Mouse (Mus musculus) lung, postnatal 0 days (tissue): ENCODE measurements around the gene Sar1b. TPM values are rescaled to one million over a fixed set of nuclear protein-coding genes. Genes with fewer than 3 reads are reported as not detected.
"Not testable (repeated sequence)": the region's sequence is repeated elsewhere in the genome, so short reads cannot be mapped to it uniquely, and the experiment has no call there.

Experiments used
- ATAC-seq: fragments of 200-750 bp; cut with Nextera tagmentation; 2 replicates; pipeline ENCODE4 v1.8.0; 2017; ENCODE audit warnings: moderate library complexity
- DNase-seq: peaks from one replicate; pipeline ENCODE4 v3.0.0-alpha.2; 2016; ENCODE audit warnings: low spot score
- H3K27ac ChIP-seq: fragments of 300-500 bp; sonication (generic); 2 replicates; pipeline ENCODE4 v1.5.1; 2014; ENCODE audit warnings: antibody characterized with exemption, mild to moderate bottlenecking, low read length, mixed read lengths
- H3K27me3 ChIP-seq: fragments of 300-500 bp; sonication (generic); replicated peaks from 2 replicates; pipeline ENCODE4 v1.6.1; 2014; ENCODE audit warnings: low read length, mixed read lengths; ENCODE audit not compliant: insufficient read depth
- H3K36me3 ChIP-seq: fragments of 300-500 bp; sonication (generic); 2 replicates; pipeline ENCODE4 v1.6.1; 2014; ENCODE audit warnings: low read length, mixed read lengths; ENCODE audit not compliant: insufficient read depth
- H3K4me1 ChIP-seq: fragments of 300-500 bp; sonication (generic); 2 replicates; pipeline ENCODE4 v1.6.1; 2014; ENCODE audit warnings: antibody characterized with exemption, low read depth, low read length, mixed read lengths; ENCODE audit not compliant: insufficient read depth
- H3K4me2 ChIP-seq: fragments of 300-500 bp; sonication (generic); replicated peaks from 2 replicates; pipeline ENCODE4 v1.6.1; 2014; ENCODE audit warnings: low read depth, mild to moderate bottlenecking, low read length, moderate library complexity, mixed read lengths
- H3K4me3 ChIP-seq: fragments of 300-500 bp; sonication (generic); 2 replicates; pipeline ENCODE4 v1.5.1; 2014; ENCODE audit warnings: low read depth, low read length
- H3K9ac ChIP-seq: fragments of 300-500 bp; sonication (generic); replicated peaks from 2 replicates; pipeline ENCODE4 v1.6.1; 2014; ENCODE audit warnings: low read depth, mild to moderate bottlenecking
- H3K9me3 ChIP-seq: fragments of 300-500 bp; sonication (generic); 2 replicates; pipeline ENCODE4 v1.6.1; 2016; ENCODE audit warnings: low read length, mixed read lengths
- CTCF ChIP-seq: IDR thresholded peaks from 2 replicates; pipeline ENCODE4 v1.5.1; 2016; ENCODE audit warnings: antibody characterized with exemption, mild to moderate bottlenecking
- EP300 ChIP-seq: IDR thresholded peaks from 2 replicates; pipeline ENCODE4 v1.6.1; 2016; ENCODE audit warnings: antibody characterized with exemption, mild to moderate bottlenecking, control low read depth
- WGBS: fragments of 180-500 bp; shearing (Covaris S2); extraction: QIAGEN DNeasy Blood & Tissue Kit; methylation state at CpG from one replicate; pipeline ENCODE4 v1.1.7; 2014; 5-methylcytosine and 5-hydroxymethylcytosine counted together
- polyA plus RNA-seq: library from polyadenylated mRNA; unstranded; fragments of >200 nt; fragmentation: Nextera tagmentation; extraction: Ambion mirVana; gene quantifications from 2 replicates; pipeline ENCODE4 v1.2.1, GENCODE M21; 2015

Gene Sar1b
- polyA plus RNA-seq, 1 experiment from 2014 or later, result 125 TPM

DNA sequence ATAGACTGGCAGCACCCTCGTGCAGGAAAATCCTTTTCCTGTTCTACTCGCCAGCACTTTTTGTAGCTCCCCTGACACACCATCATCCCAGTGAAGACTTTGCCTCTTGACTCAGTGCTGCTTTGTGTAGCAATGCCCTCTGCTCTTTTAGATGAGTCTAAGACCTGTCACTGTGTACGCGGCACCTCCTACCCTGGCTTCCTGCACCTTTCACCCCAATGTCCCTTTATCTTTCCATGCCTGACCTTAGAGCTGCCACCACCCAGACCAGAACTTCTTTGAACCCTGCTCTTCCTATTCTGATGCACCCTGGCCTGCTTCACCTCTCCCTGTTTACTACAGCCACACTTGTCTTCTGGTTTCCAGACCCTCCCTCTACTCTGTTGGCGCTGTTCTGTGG, 4.8 kb downstream of the Sar1b start:
- ATAC-seq (no peak), DNase-seq (no peak)
- Histone ChIP-seq H3K27ac (no peak overlapping the region), H3K36me3 (no peaks in the 10 kb centered on the region), H3K9ac (no peak overlapping the region), H3K4me3 (no peak overlapping the region), H3K9me3 (no peaks in the 10 kb centered on the region), H3K27me3 (no peaks in the 10 kb centered on the region), H3K4me1 (peaks cover 4% of the 10 kb centered on the region; the same call in 1 of the 2 replicates), H3K4me2 (no peak overlapping the region)
- TF ChIP-seq CTCF, result no peak
- no peak for TF ChIP-seq EP300
- WGBS, result 59% methylated on average over 5 of the region's 5 CpGs

DNA sequence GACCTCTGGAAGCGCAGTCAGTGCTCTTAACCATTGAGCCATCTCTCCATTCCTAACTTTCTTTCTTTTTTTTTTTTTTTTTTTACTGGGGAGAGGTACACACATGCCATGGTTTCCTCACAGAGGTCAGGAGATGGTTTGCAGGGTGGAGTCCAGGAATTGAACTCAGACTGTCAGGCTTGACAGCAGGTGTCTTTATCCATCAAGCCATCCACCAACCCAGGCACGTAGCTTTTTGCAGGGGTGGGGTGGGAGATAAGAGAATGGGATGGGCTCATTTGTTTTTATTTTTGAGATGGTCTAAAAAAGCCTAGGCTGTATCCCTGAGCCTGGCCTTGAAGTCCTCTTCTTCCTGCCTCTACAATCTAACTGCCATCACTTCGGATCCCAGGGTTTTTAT, 12.0 kb downstream of the Sar1b start:
- H3K4me2 ChIP-seq, result no peak overlapping the region
- WGBS, result 87% methylated on average over 3 of the region's 3 CpGs
- no peak for ATAC-seq
- no peaks in the 10 kb centered on the region for H3K36me3 ChIP-seq
- TF ChIP-seq EP300 (no peak), CTCF (no peak)
- no peak for DNase-seq
- no peaks in the 10 kb centered on the region for H3K9me3 ChIP-seq
- H3K4me1 ChIP-seq, result no peaks in the 10 kb centered on the region
- H3K27me3 ChIP-seq, result no peaks in the 10 kb centered on the region
- H3K4me3 ChIP-seq, result no peak overlapping the region
- no peak overlapping the region for H3K9ac ChIP-seq
- H3K27ac ChIP-seq, result no peak overlapping the region

DNA sequence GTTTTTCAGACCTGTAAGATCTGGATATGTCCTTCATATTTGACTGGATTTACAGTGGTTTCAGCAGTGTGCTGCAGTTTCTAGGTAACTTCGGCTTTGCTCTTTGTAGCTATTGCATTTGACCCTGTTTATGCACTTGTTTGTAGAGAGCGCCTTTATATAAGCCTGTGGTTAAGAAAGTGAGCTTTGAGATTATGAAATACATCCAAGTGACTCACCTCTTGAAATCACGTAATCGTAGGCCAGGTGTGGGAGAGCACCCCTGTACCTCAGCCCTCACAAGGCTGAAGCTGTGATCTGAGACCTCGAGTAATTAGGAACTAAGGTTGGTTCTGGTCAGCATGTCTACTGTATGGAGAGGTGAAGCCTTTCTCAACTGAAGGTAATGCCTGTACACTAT, 14.0 kb downstream of the Sar1b start:
- Histone ChIP-seq H3K9ac (no peak overlapping the region), H3K27me3 (no peaks in the 10 kb centered on the region), H3K36me3 (no peaks in the 10 kb centered on the region; the same call in 1 of the 2 replicates), H3K9me3 (no peaks in the 10 kb centered on the region), H3K27ac (no peak overlapping the region), H3K4me3 (no peak overlapping the region), H3K4me1 (no peaks in the 10 kb centered on the region), H3K4me2 (no peak overlapping the region)
- TF ChIP-seq CTCF (no peak), EP300 (0 out of 2 replicates have a peak, but pooled peaks have one; percentile 22)
- DNase-seq (peak; percentile 68), ATAC-seq (peak; percentile 82)
- WGBS, result 63% methylated on average over 5 of the region's 5 CpGs

DNA sequence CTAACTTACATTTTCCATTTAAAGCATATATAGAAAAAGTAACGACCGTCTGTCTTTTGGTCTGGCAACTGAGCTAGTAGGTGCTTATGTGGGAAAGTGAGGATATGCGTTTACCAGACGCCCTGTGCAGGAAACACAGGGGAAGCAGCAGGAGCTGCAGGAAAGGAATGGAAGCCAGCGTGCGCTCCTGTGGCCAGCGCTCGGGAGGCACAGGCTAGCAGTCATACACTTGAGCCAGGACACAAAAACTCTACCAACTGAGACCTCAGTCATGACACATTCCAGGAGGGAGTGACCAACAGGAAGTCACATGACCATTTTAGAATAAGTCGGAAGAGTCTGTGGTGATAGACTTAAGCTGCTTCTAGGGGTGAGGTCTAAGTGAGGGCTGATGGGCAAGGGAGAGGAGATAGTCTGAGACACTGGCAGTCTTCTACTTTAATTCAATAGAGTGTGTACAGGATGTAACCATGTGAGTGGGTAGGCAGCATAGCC, 17.3 kb downstream of the Sar1b start:
- no peak for ATAC-seq
- 82% methylated on average over 9 of the region's 9 CpGs for WGBS
- H3K36me3 ChIP-seq, result peaks cover 10% of the 10 kb centered on the region; the same call in 1 of the 2 replicates

DNA sequence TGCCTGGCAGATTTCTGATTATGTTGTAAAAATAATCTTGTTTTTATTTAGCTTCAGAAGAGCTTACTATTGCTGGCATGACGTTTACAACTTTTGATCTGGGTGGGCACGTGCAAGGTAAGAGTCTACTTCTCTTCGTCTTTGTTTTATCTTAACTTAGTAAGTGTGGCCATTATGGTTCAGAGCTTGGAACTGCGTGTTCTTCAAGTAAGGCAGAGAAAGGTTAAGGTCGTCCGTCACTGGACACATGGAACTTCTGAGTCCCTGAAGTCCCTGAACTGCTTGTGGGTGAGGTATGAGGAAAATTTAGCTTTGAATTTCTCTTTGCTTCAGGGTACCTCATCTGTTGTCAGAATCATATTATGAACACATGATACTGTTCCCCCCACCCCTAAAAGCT, 19.2 kb downstream of the Sar1b start:
- TF ChIP-seq EP300 (no peak), CTCF (no peak)
- ATAC-seq (no peak), DNase-seq (no peak)
- no peak overlapping the region for H3K9ac ChIP-seq
- H3K27me3 ChIP-seq, result no peaks in the 10 kb centered on the region
- peaks cover 10% of the 10 kb centered on the region; the same call in 1 of the 2 replicates for H3K36me3 ChIP-seq
- no peak overlapping the region for H3K4me3 ChIP-seq
- no peaks in the 10 kb centered on the region for H3K4me1 ChIP-seq
- no peak overlapping the region for H3K27ac ChIP-seq
- no peaks in the 10 kb centered on the region for H3K9me3 ChIP-seq
- no peak overlapping the region for H3K4me2 ChIP-seq
- 93% methylated on average over 6 of the region's 6 CpGs for WGBS

More for the DNA sequence above, 17.3 kb downstream of the Sar1b start:
- Histone ChIP-seq H3K27me3 (no peaks in the 10 kb centered on the region), H3K4me3 (no peak overlapping the region), H3K27ac (no peak overlapping the region), H3K4me2 (no peak overlapping the region), H3K4me1 (no peaks in the 10 kb centered on the region), H3K9ac (no peak overlapping the region), H3K9me3 (no peaks in the 10 kb centered on the region)
- no peak for DNase-seq
- TF ChIP-seq CTCF, result no peak
- TF ChIP-seq EP300, result no peak

DNA sequence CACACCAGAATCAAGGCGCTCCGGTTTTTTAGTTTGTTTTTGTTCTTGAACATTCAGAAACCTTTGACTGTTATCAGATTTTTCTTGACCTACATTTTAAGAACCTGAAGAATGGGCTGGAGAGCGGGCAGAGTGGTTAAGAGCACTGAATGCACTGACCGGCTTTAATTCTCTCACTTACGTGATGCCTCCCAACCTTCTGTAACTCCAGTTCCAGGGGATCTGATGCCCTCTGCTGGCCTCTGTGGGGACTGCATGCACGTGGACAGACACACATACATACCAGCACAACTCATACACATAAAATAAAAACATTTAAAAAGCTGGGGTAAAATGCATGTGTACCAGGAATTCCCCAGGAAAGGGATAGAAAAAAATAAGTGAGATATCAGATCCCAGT, 22.4 kb downstream of the Sar1b start:
- Histone ChIP-seq H3K27me3 (no peaks in the 10 kb centered on the region), H3K27ac (no peak overlapping the region), H3K36me3 (peaks cover 29% of the 10 kb centered on the region), H3K4me2 (no peak overlapping the region), H3K9ac (no peak overlapping the region), H3K4me3 (no peak overlapping the region), H3K4me1 (no peaks in the 10 kb centered on the region), H3K9me3 (no peaks in the 10 kb centered on the region)
- DNase-seq (peak; percentile 70), ATAC-seq (peak; percentile 75)
- TF ChIP-seq CTCF (peak; percentile 81), EP300 (peak; percentile 14; the same call in 1 of the 2 replicates)
- WGBS, result 76% methylated on average over 6 of the region's 6 CpGs

DNA sequence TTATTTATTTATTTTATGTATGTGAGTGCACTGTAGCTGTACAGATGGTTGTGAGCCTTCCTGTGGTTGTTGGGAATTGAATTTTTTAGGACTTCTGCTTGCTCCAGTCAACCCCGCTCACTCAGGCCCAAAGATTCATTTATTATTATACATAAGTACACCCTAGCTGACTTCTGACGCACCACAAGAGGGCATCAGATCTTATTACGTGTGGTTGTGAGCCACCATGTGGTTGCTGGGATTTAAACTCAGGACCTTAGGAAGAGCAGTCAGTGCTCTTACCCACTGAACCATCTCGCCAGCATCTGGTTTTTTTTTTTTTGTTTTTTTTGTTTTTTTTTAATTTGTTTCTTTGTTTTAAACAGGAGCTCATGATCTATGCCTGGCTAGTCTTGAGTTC, 26.2 kb downstream of the Sar1b start:
- not testable (repeated sequence) for H3K4me2 ChIP-seq, H3K4me3 ChIP-seq, H3K27ac ChIP-seq, ATAC-seq, DNase-seq, H3K27me3 ChIP-seq, H3K4me1 ChIP-seq, H3K9ac ChIP-seq, H3K9me3 ChIP-seq
- peak; percentile 35 for TF ChIP-seq CTCF
- 76% methylated on average over 4 of the region's 4 CpGs for WGBS
- peaks cover 32% of the 10 kb centered on the region for H3K36me3 ChIP-seq
